Mouse (Mus musculus): ENCODE measurements at regions not wholly inside any gene's neighbourhood (a gene's known extent, or its start where the extent isn't known, plus 50 kb on each side); places are given as distances from the start of the nearest gene placed in this dataset.
A peak's percentile ranks its signal among the peaks of the same experiment; 100 is the strongest.

DNA sequence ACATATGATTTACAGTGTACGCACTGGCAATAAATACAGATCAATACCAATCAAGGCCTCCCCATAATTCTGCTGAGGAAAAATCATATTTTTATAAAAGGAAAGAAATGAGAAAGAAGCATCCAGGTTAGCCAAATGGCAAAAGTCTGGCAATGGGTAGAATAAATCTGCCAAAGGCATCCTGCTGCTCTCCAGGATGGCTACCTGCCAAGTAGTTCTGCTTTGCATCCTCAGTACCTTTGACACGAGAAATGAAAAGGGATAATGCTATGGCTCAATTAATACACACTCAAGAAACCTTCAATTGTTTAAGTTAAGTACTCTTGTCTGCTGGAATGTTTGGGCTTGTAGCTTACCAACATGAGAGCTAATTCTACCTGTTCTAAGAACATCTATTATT lies 451.2 kb upstream of the Marcks start:
- DNase-seq = no peak

DNA sequence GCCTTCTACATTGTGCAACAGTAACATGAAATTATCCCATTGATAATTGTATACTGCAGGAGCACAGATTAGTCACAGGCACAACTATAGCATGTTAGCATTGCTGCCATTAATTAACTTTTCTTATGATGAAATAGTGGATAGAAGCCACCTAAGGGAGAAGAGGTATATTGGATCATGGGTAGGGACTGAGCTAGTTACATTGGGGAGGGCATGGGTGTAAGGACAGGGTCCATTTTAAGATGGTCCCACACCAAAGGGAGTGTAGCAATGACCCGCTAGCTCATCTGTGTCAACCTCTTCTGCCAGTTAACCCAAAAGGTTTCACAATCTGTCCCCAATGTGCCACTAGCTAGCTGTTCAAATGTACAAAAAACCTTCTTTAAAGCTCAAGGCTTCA lies 450.3 kb upstream of the Marcks start:
- DNase-seq = no peak

DNA sequence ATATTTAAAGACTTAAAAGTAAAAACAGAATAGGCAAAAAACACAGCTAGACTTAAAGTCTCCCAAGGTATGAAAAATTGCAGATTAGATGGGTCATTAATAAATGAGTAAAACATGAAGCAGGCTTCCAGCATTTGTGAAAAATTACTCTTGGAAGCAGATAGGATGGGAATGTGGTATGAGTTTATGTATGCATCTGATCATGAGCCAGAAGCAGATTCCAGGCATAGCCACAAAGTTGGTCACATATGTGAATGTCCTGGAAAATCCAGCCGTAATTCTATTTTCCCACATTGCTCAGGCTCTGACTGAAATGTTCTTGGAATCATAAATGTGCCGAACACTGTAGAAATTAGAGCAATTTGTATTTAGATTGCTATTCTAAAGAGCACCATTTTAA lies 432.5 kb upstream of the Marcks start:
- no peak for DNase-seq

- DNase-seq = peak; percentile 9 to 24
These were observed 423.0 kb upstream of the Marcks start for GRCm38 (mm10) chr10:37561705-37562104.

- no peak for DNase-seq
These were observed 410.7 kb upstream of the Marcks start for GRCm38 (mm10) chr10:37549446-37549845.

DNA sequence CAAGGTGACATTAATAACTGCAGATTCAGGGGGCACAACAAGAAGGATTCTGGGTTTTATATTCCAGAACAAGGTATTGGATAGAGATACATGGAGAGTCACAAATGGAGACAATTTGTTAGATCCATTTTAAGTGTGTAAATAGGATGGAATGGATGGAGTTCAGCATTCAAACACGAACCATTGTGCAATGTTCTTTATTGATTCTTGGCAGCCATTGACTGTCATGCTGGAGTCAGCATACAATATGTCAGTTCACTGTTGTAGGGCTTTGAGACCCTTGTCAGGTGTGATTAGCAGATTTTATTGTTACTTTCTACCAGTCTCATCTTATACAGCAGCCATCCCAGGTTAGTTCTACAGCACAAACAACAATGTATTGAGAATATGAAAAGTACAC lies 402.0 kb upstream of the Marcks start:
- no peak for DNase-seq

GRCm38 (mm10) chr10:37505966-37506615 lies 367.4 kb upstream of the Marcks start:
- no peak for DNase-seq

GRCm38 (mm10) chr10:37504468-37504867 lies 365.7 kb upstream of the Marcks start:
- no peak for DNase-seq

- DNase-seq = no peak
These were observed 363.8 kb upstream of the Marcks start for GRCm38 (mm10) chr10:37502505-37502904.

DNA sequence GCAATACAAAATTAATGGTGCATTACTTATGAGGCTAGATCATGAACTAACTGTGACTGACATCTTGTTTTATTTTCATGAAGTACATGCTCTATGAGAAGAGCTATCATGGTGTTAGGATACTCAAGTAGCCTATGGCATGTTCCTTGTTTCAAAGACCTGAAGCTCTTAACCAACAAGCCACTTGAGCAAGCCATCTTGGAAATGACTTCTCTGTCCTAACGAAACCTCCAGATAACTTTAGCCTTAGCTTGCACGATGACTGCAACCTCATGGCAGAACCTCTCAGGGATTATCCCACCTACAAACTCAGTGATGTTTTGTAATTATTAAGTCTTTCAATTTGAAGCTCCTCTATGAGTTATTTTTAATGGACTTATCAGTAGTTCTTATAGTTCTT lies 362.3 kb upstream of the Marcks start:
- no peak for DNase-seq

DNA sequence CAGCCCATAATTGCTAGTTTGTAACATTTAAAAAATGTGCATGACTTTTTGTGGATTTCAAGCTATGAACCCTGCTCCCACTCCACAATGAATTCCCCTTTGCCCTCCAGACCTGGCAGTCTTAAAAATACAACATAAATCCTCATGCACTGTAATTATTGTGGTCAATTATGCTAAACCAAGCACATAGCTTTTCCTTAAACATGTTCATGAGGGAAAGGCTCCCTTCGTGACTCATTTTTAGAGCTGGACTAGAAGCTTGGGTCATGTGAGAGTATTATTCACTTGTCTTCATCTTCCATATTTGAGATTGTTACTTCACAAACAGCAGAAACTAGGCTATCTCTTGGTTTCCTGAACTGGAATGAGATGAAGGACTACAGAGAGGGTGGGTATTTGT lies 356.7 kb upstream of the Marcks start:
- no peak for DNase-seq

- no peak for DNase-seq
These were observed 355.9 kb upstream of the Marcks start for GRCm38 (mm10) chr10:37494552-37495166.

DNA sequence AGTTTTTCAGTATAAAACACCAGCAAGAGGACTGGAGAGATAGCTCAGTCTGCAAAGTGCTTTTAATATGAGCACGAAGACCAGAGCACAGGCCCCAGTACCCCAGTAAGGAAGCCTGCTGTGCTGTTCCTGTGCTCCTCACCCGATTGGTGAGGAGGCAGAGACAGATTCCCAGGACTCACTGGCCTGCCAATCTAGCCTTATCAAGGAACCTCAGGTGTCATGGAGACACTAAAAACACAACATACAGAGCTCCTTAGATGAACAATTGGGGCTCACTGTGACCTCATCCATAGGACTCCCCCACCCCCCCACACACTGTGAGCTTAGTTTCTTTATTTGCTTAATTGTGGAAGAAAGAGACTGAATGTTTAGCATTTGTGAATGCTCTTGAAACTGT lies 355.4 kb upstream of the Marcks start:
- DNase-seq = no peak

- no peak for DNase-seq
These were observed 345.7 kb upstream of the Marcks start for GRCm38 (mm10) chr10:37484311-37485023.

GRCm38 (mm10) chr10:37483521-37483920 lies 344.8 kb upstream of the Marcks start:
- no peak for DNase-seq

DNA sequence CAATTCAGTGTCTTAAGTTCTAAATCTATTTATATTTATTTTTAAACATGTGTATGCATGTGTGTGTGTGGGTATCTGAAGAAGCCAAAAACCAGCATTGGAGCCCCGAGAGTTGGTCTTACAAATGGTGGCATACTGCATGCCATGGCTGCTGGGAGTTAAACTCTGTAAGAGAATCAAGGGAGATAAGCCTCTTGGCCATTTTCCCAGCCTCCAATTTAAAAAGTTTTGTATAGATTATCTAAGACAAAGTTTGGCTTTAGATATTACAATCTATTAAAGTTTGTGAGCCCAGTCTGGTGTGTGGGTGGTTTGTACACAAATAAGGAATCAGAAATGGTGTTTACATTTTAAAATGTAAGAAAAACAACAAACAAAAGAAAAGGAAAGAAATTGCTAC lies 343.2 kb upstream of the Marcks start:
- DNase-seq = no peak

DNA sequence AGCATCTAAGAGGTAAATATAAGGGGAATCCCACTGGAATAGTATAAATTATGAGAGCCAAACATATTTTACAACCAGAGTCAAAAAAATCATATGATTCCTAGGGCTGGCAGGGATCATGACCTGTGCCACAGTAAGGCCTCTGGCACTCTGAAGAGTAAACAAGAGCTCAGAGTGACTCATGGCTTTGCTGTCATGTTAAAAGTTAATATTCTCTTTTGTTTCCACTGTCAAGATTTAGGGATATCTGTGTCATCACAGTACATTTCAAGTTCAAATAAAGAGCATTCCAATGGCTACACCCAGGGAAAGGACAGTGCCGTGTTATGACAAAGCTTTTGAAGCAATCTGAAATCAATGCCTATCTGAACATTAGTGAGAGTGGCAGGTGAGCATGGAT lies 341.6 kb upstream of the Marcks start:
- DNase-seq = no peak

DNA sequence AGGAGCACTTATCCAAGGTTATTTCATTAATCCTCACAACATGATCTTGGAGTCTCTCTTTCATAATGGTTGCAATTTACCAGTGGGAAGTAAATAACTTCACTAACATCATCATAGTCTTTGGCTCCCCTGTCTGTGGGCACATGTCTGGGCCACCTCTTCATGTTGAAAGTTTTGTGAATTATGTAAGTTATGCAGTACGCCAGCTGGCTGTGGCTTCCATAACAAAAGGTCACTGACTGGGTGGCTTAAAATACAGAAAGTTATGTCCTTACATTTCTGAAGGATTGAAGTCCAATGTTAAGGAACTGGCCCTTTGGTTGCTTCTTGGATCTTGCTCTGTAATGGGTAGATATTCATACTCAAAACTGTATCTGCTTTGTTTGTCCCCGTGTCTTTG lies 339.4 kb upstream of the Marcks start:
- no peak for DNase-seq

- no peak for DNase-seq
These were observed 334.4 kb upstream of the Marcks start for GRCm38 (mm10) chr10:37473086-37473485.

DNA sequence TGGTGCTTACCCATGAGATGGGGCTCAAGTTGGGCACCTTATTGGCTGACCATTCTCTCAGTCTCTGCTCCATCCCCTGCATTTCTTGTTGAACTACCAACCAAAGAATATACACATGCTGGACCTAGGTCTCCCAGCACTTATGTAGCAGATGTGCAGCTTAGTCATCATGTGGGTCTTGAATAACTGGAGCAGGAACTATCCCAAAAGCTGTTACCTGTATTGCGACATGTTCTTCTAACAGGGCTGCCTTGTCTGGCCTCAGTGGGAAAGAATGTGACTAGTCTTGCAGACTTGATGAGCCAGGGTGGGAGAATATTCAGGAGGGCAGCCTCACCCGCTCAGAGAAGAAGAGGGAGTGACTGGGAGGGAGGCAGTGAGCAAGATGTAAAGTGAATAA lies 318.7 kb upstream of the Marcks start:
- DNase-seq = no peak

DNA sequence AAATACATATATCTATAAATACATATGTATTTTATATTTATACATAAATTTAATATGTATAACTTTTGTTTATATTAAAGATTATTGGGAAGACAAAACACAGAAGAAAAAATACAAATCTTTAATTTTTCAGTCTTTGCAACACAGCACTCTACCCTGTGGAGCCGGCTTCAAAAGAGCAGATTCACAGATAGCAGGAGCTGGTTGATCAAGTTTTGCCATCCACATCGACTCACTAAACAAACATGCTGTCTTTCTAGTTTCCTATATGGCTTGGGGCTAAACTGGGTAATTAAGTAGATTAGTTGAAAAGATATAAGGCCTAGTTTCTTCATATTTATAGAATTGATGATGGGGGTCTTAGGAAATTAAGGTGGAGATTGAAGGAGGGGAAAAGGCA lies 311.2 kb upstream of the Marcks start:
- DNase-seq = no peak

GRCm38 (mm10) chr10:37447333-37448204 lies 308.8 kb upstream of the Marcks start:
- no peak for DNase-seq

- DNase-seq = no peak
These were observed 301.3 kb upstream of the Marcks start for GRCm38 (mm10) chr10:37439863-37440613.

All from B cell, adult 2 months (primary cell).